Mouse (Mus musculus): ENCODE results near the gene Nek3. TPM values are rescaled to one million over a fixed set of nuclear protein-coding genes. Genes with fewer than 3 reads are reported as not detected.

Gene Nek3
- polyA plus RNA-seq, 1 experiment from 2014 or later = 5.0 TPM

GRCm38 (mm10) chr8:22169167-22169566 is 2.9 kb upstream of the Nek3 start:
- WGBS = 93% methylated on average over 5 of the region's 5 CpGs
- peaks cover 12% of the 10 kb centered on the region for H3K36me3 ChIP-seq
- 0 out of 2 replicates have a peak, but pooled peaks cover 6% of the 10 kb centered on the region for H3K4me1 ChIP-seq (replicated peaks)
- no peak for ATAC-seq
- H3K9me3 ChIP-seq = no peaks in the 10 kb centered on the region
- no peak overlapping the region for H3K27ac ChIP-seq
- H3K9ac ChIP-seq = no peak overlapping the region
- H3K4me3 ChIP-seq (replicated peaks) = no peak overlapping the region
- no peaks in the 10 kb centered on the region for H3K27me3 ChIP-seq (replicated peaks)
- H3K4me2 ChIP-seq (replicated peaks) = no peak overlapping the region

- Histone ChIP-seq H3K9me3 (no peaks in the 10 kb centered on the region), H3K4me2 (replicated peaks) (peak overlapping the region; percentile 57), H3K9ac (peak overlapping the region; percentile 53), H3K27ac (peak overlapping the region; percentile 66; the same call in 1 of the 2 replicates), H3K4me1 (replicated peaks) (0 out of 2 replicates have a peak, but pooled peaks cover 6% of the 10 kb centered on the region), H3K27me3 (replicated peaks) (no peaks in the 10 kb centered on the region), H3K36me3 (peaks cover 8% of the 10 kb centered on the region), H3K4me3 (replicated peaks) (peak overlapping the region; percentile 61)
- whole genome bisulfite sequencing = 39% methylated on average over 10 of the region's 10 CpGs
- ATAC-seq = peak; percentile 51
Measured at GRCm38 (mm10) chr8:22165251-22166079, 770 bp downstream of the Nek3 start.

- Histone ChIP-seq H3K27ac (no peak overlapping the region), H3K27me3 (replicated peaks) (no peaks in the 10 kb centered on the region), H3K4me1 (replicated peaks) (0 out of 2 replicates have a peak, but pooled peaks cover 6% of the 10 kb centered on the region), H3K9ac (no peak overlapping the region), H3K9me3 (no peaks in the 10 kb centered on the region), H3K4me3 (replicated peaks) (no peak overlapping the region), H3K36me3 (peaks cover 6% of the 10 kb centered on the region), H3K4me2 (replicated peaks) (no peak overlapping the region)
- no peak for ATAC-seq
- WGBS = 89% methylated on average over 10 of the region's 10 CpGs
Measured at GRCm38 (mm10) chr8:22164431-22164830, 1.8 kb downstream of the Nek3 start.

- Histone ChIP-seq H3K27me3 (replicated peaks) (no peaks in the 10 kb centered on the region), H3K4me1 (replicated peaks) (0 out of 2 replicates have a peak, but pooled peaks cover 6% of the 10 kb centered on the region), H3K9ac (no peak overlapping the region), H3K4me3 (replicated peaks) (no peak overlapping the region), H3K4me2 (replicated peaks) (no peak overlapping the region), H3K36me3 (no peaks in the 10 kb centered on the region), H3K27ac (no peak overlapping the region), H3K9me3 (no peaks in the 10 kb centered on the region)
- 63% methylated on average over 8 of the region's 8 CpGs for WGBS
- no peak for ATAC-seq
Measured at GRCm38 (mm10) chr8:22162206-22162605, 4.0 kb downstream of the Nek3 start.

- no peak for ATAC-seq
- Histone ChIP-seq H3K27me3 (replicated peaks) (no peaks in the 10 kb centered on the region), H3K4me2 (replicated peaks) (no peak overlapping the region), H3K9ac (no peak overlapping the region), H3K4me3 (replicated peaks) (no peak overlapping the region), H3K36me3 (no peaks in the 10 kb centered on the region), H3K9me3 (no peaks in the 10 kb centered on the region), H3K27ac (no peak overlapping the region), H3K4me1 (replicated peaks) (no peaks in the 10 kb centered on the region)
- 53% methylated on average over 3 of the region's 3 CpGs for WGBS
Measured at GRCm38 (mm10) chr8:22150345-22150663, 15.9 kb downstream of the Nek3 start.

- H3K9ac ChIP-seq = no peak overlapping the region
- no peak for ATAC-seq
- H3K27ac ChIP-seq = no peak overlapping the region
Measured at GRCm38 (mm10) chr8:22149643-22150344, 16.4 kb downstream of the Nek3 start.

GRCm38 (mm10) chr8:22148367-22148740 is 17.9 kb downstream of the Nek3 start:
- Histone ChIP-seq H3K4me2 (replicated peaks) (no peak overlapping the region), H3K4me3 (replicated peaks) (no peak overlapping the region), H3K9me3 (no peaks in the 10 kb centered on the region), H3K27me3 (replicated peaks) (no peaks in the 10 kb centered on the region), H3K4me1 (replicated peaks) (no peaks in the 10 kb centered on the region), H3K9ac (no peak overlapping the region), H3K36me3 (no peaks in the 10 kb centered on the region), H3K27ac (no peak overlapping the region)
- no peak for ATAC-seq
- 93% methylated on average over 7 of the region's 7 CpGs for WGBS

More at GRCm38 (mm10) chr8:22149643-22150344, 16.4 kb downstream of the Nek3 start:
- Histone ChIP-seq H3K27me3 (replicated peaks) (no peaks in the 10 kb centered on the region), H3K4me2 (replicated peaks) (no peak overlapping the region), H3K36me3 (no peaks in the 10 kb centered on the region), H3K9me3 (no peaks in the 10 kb centered on the region), H3K4me3 (replicated peaks) (no peak overlapping the region), H3K4me1 (replicated peaks) (no peaks in the 10 kb centered on the region)
- WGBS = 84% methylated on average over 11 of the region's 11 CpGs

- no peak overlapping the region for H3K4me3 ChIP-seq (replicated peaks)
- no peaks in the 10 kb centered on the region for H3K9me3 ChIP-seq
- H3K27ac ChIP-seq = no peak overlapping the region
- WGBS = 74% methylated on average over 9 of the region's 9 CpGs
- H3K4me1 ChIP-seq (replicated peaks) = no peaks in the 10 kb centered on the region
- H3K36me3 ChIP-seq = no peaks in the 10 kb centered on the region
- no peak overlapping the region for H3K4me2 ChIP-seq (replicated peaks)
- H3K27me3 ChIP-seq (replicated peaks) = no peaks in the 10 kb centered on the region
- no peak overlapping the region for H3K9ac ChIP-seq
- ATAC-seq = no peak
Measured at GRCm38 (mm10) chr8:22147706-22148366, 18.4 kb downstream of the Nek3 start.

- no peaks in the 10 kb centered on the region for H3K9me3 ChIP-seq
- H3K36me3 ChIP-seq = no peaks in the 10 kb centered on the region
- no peak overlapping the region for H3K4me3 ChIP-seq (replicated peaks)
- WGBS = 70% methylated on average over 6 of the region's 6 CpGs
- H3K9ac ChIP-seq = no peak overlapping the region
- no peak for ATAC-seq
- no peaks in the 10 kb centered on the region for H3K27me3 ChIP-seq (replicated peaks)
- H3K4me1 ChIP-seq (replicated peaks) = no peaks in the 10 kb centered on the region
- H3K4me2 ChIP-seq (replicated peaks) = no peak overlapping the region
- H3K27ac ChIP-seq = no peak overlapping the region
Measured at GRCm38 (mm10) chr8:22145831-22146230, 20.4 kb downstream of the Nek3 start.

- Histone ChIP-seq H3K4me2 (replicated peaks) (no peak overlapping the region), H3K4me3 (replicated peaks) (no peak overlapping the region), H3K36me3 (no peaks in the 10 kb centered on the region), H3K27me3 (replicated peaks) (no peaks in the 10 kb centered on the region), H3K27ac (no peak overlapping the region), H3K9me3 (no peaks in the 10 kb centered on the region), H3K9ac (no peak overlapping the region), H3K4me1 (replicated peaks) (no peaks in the 10 kb centered on the region)
- WGBS = 81% methylated on average over 1 of the region's 1 CpGs
- no peak for ATAC-seq
Measured at GRCm38 (mm10) chr8:22143764-22144491, 22.3 kb downstream of the Nek3 start.

GRCm38 (mm10) chr8:22142592-22142991 is 23.6 kb downstream of the Nek3 start:
- H3K4me1 ChIP-seq (replicated peaks) = no peaks in the 10 kb centered on the region
- no peak overlapping the region for H3K27ac ChIP-seq
- H3K9ac ChIP-seq = no peak overlapping the region
- H3K9me3 ChIP-seq = no peaks in the 10 kb centered on the region
- no peaks in the 10 kb centered on the region for H3K27me3 ChIP-seq (replicated peaks)
- WGBS = 84% methylated on average over 4 of the region's 4 CpGs
- no peak for ATAC-seq
- H3K4me2 ChIP-seq (replicated peaks) = no peak overlapping the region
- no peaks in the 10 kb centered on the region for H3K36me3 ChIP-seq
- H3K4me3 ChIP-seq (replicated peaks) = no peak overlapping the region

GRCm38 (mm10) chr8:22141836-22142385 is 24.3 kb downstream of the Nek3 start:
- Histone ChIP-seq H3K9ac (no peak overlapping the region), H3K4me3 (replicated peaks) (no peak overlapping the region), H3K9me3 (no peaks in the 10 kb centered on the region), H3K4me1 (replicated peaks) (no peaks in the 10 kb centered on the region), H3K27me3 (replicated peaks) (no peaks in the 10 kb centered on the region), H3K36me3 (no peaks in the 10 kb centered on the region), H3K4me2 (replicated peaks) (no peak overlapping the region), H3K27ac (no peak overlapping the region)
- no peak for ATAC-seq
- WGBS = 91% methylated on average over 4 of the region's 4 CpGs
